8 mouse cellular contexts compared by ENCODE assay signal in genomic region chr10:121309801-121310510, GRCm38 (mm10). TPM values are rescaled to one million over a fixed set of nuclear protein-coding genes. Genes with fewer than 3 reads are reported as not detected.
DNase-seq lines count a peak whose midpoint lies in the region; ATAC-seq lines count a peak whose summit lies in the region.

No protein-coding gene starts in this region.

- H3K4me2 ChIP-seq in heart, embryonic 13.5 days, result peak overlapping the region; percentile 95
- H3K4me2 ChIP-seq in limb, embryonic 15.5 days, result peak overlapping the region; percentile 97

- H3K4me1 ChIP-seq in heart, embryonic 13.5 days, result peaks cover 19% of the 10 kb centered on the region
- peaks cover 47% of the 10 kb centered on the region for H3K4me1 ChIP-seq in forebrain, embryonic 10.5 days
- H3K4me1 ChIP-seq in limb, embryonic 15.5 days, result peaks cover 15% of the 10 kb centered on the region

- DNase-seq in heart, postnatal 10 days, result no peak
- DNase-seq in R1 (ENCODE audit: low read depth, low spot score), result peak; percentile 35
- peak; percentile 36 for DNase-seq in forebrain, embryonic 10.5 days (ENCODE audit: extremely low spot score, low spot score)
- DNase-seq in splenic B cell, adult 2 months (ENCODE audit: low read depth, low spot score), result peak; percentile 15
- DNase-seq in gastrocnemius, postnatal 14 days, result no peak
- no peak for DNase-seq in kidney, postnatal 14 days

- intact Hi-C loops in heart, postnatal 10 days (cut with DNase I), result no loop called here
- intact Hi-C loops in gastrocnemius, postnatal 14 days (cut with DNase I; ENCODE audit: low total_unique reads), result no loop called here

- no peaks in the 10 kb centered on the region for H3K36me3 ChIP-seq in heart, embryonic 13.5 days
- no peaks in the 10 kb centered on the region for H3K36me3 ChIP-seq in forebrain, embryonic 10.5 days (replicated peaks)
- no peaks in the 10 kb centered on the region for H3K36me3 ChIP-seq in limb, embryonic 15.5 days
- H3K36me3 ChIP-seq in splenic B cell, adult 2 months (ENCODE audit: control insufficient read depth, insufficient read depth, low read length, poor library complexity, severe bottlenecking), result no peaks in the 10 kb centered on the region

- H3K4me3 ChIP-seq in heart, embryonic 13.5 days, result peak overlapping the region; percentile 63
- peak overlapping the region; percentile 67 for H3K4me3 ChIP-seq in forebrain, embryonic 10.5 days
- H3K4me3 ChIP-seq in limb, embryonic 15.5 days, result peak overlapping the region; percentile 63

- H3K9ac ChIP-seq in heart, embryonic 13.5 days, result peak overlapping the region; percentile 74
- no peak overlapping the region for H3K9ac ChIP-seq in limb, embryonic 15.5 days

- WGBS in heart, embryonic 13.5 days, result 1% methylated on average over 32 of the region's 32 CpGs
- under 1% methylated on average over 32 of the region's 32 CpGs for WGBS in forebrain, embryonic 10.5 days
- under 1% methylated on average over 30 of the region's 32 CpGs for WGBS in limb, embryonic 15.5 days

- no peak overlapping the region for H3K27ac ChIP-seq in heart, embryonic 13.5 days (replicated peaks)
- peak overlapping the region; percentile 79 for H3K27ac ChIP-seq in forebrain, embryonic 10.5 days
- H3K27ac ChIP-seq in limb, embryonic 15.5 days, result no peak overlapping the region

- peaks cover 73% of the 10 kb centered on the region for H3K27me3 ChIP-seq in heart, embryonic 13.5 days (replicated peaks)
- peaks cover 90% of the 10 kb centered on the region for H3K27me3 ChIP-seq in forebrain, embryonic 10.5 days (ENCODE audit: poor library complexity, severe bottlenecking)
- peaks cover 54% of the 10 kb centered on the region for H3K27me3 ChIP-seq in limb, embryonic 15.5 days
- H3K27me3 ChIP-seq in splenic B cell, adult 2 months (ENCODE audit: control insufficient read depth, insufficient read depth, low read length, poor library complexity, severe bottlenecking), result no peaks in the 10 kb centered on the region

- no peak for ATAC-seq in heart, embryonic 13.5 days (ENCODE audit: extremely low read depth, insufficient number of reproducible peaks, low FRiP score, low TSS enrichment)
- no peak for ATAC-seq in limb, embryonic 15.5 days (ENCODE audit: insufficient number of reproducible peaks, low FRiP score, low TSS enrichment, low read depth)

- no peaks in the 10 kb centered on the region for H3K9me3 ChIP-seq in heart, embryonic 13.5 days
- H3K9me3 ChIP-seq in forebrain, embryonic 10.5 days, result no peaks in the 10 kb centered on the region
- H3K9me3 ChIP-seq in limb, embryonic 15.5 days, result no peaks in the 10 kb centered on the region

RNA-seq across cellular contexts. Expression of gene Tbc1d30, which starts 41.1 kb away (rescaled TPM):
- 1.2 and 1.7 TPM in 2 replicates for polyA plus RNA-seq in heart, embryonic 13.5 days (2015; fragmentation: Nextera tagmentation; extraction: Ambion mirVana)
- total RNA-seq in heart, postnatal 10 days (2021), result 1 to 10 TPM; 3.8 to 5.3 TPM
- polyA plus RNA-seq in forebrain, embryonic 10.5 days (2016; fragmentation: Nextera tagmentation; extraction: Ambion mirVana), result 1.5 and 1.6 TPM in 2 replicates
- polyA plus RNA-seq in limb, embryonic 15.5 days (2015; fragmentation: Nextera tagmentation; extraction: Ambion mirVana), result 1.1 TPM in 2 replicates
- total RNA-seq in gastrocnemius, postnatal 14 days (2021), result under 1 TPM; 0.31 to 0.84 TPM

RNA-seq across cellular contexts. Expression of gene Gns, which starts 54.9 kb away (rescaled TPM):
- 29.9 and 30.4 TPM in 2 replicates for polyA plus RNA-seq in heart, embryonic 13.5 days (2015; fragmentation: Nextera tagmentation; extraction: Ambion mirVana)
- 10 to 100 TPM; 72.7 to 78.3 TPM for total RNA-seq in heart, postnatal 10 days (2021)
- polyA plus RNA-seq in forebrain, embryonic 10.5 days (2016; fragmentation: Nextera tagmentation; extraction: Ambion mirVana), result 34.9 and 37.6 TPM in 2 replicates
- 46.0 and 47.6 TPM in 2 replicates for polyA plus RNA-seq in limb, embryonic 15.5 days (2015; fragmentation: Nextera tagmentation; extraction: Ambion mirVana)
- total RNA-seq in gastrocnemius, postnatal 14 days (2021), result 10 to 100 TPM; 35.4 to 36.9 TPM

Comparison
In these comparisons a context has a peak if more than half of its experiments do, and no peak if none do; other contexts are left out.
1. DNase-seq: peak in R1 (single experiment), forebrain, embryonic 10.5 days (single experiment) and splenic B cell, adult 2 months (single experiment); none in heart, postnatal 10 days (0 of 2), gastrocnemius, postnatal 14 days (single experiment) and kidney, postnatal 14 days (single experiment).
2. Peak in every context shown above with its lines, with median percentiles within 50 percentile points of each other: H3K4me3 ChIP-seq.